Mouse (Mus musculus): ENCODE measurements around the gene Sept5.

Gene Sept5

DNA sequence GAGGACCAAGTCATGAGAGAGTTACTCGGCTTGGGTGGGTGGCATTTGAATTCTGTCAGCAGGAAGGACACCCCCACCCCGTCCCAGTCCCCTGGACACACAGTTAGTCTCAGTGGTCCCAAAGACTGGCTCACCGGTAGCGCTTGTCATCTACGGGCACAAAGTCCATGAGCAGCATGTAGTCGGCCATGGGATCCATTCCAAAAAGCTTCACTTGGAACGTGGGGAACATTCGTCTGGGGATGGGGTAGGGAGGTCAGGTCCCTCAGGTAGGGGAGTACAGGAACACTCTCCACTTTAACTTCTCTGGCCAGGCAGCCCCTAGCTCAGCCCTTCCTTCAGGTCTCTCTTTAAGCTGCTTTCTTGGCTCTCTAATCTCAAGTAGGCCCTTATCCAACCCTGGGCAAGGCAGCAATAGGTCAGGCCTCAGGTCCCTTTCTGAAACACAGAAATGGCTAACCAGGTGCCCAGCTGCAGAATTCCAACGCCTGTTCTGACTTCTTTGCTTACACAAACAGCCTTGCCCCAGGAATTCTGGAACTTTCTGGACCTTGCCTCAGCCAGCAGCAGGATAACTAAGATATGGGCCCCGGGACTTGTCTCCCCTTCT is 44.7 kb downstream of the Sept5 start:
- DNase-seq (ENCODE audit: low read depth, low spot score), result no peak

DNA sequence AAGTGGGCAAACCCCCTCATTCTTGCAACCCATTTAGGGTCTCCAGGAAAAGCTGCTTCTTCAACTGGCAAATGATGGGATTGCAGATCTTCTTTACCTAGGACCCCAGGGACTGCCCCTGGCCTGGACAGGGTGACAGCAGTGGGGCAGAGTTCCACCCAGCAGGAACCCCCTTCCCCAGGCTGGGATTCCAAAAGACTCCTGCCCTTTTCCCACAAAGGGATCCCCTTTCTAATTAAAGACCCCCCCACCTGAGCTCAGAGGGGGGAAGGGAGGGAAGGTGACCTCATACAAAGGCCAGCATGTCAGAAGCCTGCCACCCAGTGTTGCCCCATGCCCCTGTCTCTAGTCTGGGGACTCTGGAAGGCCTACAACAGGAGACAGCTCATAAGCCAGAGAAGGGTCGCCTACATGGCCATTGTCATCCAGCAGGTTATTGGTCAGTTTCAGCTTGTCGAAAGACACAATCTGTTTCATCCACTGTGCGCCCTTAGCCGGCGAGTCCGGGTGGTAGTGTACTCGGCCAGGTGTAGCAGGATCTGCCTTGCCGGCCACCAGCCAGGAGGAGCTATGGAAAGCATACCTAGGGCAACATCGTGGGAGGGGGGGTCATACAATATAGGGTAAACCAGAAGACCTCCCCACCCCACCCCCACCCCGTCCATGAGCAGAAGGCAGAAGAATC is 45.9 kb downstream of the Sept5 start:
- no peak for DNase-seq (ENCODE audit: low read depth, low spot score)

DNA sequence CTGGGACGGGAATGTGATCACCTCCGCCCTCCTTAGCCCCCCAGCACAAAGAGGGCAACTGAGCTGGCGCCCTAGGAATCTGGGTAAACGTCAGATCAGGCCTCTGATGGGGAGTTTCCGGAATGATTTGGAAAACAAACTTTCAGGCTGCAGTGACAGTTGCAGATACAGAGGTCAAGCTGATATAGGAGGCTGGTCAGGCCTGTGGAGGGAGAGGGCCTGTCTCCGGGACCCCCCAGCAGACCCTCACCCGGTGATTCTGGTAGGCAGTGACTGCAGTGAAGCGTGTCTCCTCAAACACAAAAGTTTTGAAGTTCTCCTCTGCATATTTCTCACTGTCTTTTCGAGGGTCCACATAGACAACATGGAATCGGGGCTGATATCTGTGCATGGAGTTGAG is 46.6 kb downstream of the Sept5 start:
- no peak for DNase-seq (ENCODE audit: low read depth, low spot score)

DNA sequence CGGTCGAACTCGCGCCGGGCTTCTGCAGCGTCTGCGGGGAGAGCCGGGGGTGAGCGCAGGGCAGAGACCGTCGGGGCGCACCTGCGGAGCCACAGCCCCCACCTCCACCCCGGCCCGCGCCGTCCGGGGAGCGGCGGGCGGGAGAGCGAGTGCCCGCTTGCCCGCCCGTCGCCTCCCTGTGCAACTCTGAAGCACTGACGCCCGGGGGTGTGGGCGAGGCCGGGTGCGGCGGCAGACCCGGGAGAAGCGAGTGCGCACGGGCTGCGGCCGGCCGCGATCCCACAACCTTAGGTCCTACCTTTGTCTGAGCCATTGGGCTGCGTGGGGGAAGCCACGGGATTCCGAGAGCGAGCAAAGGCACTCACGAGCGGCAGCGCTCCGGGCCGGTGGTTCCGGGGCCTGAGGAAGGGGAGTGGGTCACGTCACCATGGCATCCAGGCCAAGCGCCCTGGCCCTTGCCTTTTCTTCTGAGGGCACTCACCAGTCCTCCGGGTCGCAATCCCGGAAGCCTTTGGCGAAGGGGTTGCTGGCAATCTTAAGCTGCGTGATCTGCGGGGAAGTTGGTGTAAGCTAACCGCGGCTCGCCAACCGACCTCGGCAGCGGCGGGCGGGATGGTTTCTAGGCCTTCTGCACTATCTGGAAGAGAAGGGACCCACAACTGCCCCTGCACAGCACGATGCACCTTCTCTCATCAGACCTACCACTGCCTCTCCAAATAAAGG is 47.2 kb downstream of the Sept5 start:
- DNase-seq (ENCODE audit: low read depth, low spot score), result no peak

DNA sequence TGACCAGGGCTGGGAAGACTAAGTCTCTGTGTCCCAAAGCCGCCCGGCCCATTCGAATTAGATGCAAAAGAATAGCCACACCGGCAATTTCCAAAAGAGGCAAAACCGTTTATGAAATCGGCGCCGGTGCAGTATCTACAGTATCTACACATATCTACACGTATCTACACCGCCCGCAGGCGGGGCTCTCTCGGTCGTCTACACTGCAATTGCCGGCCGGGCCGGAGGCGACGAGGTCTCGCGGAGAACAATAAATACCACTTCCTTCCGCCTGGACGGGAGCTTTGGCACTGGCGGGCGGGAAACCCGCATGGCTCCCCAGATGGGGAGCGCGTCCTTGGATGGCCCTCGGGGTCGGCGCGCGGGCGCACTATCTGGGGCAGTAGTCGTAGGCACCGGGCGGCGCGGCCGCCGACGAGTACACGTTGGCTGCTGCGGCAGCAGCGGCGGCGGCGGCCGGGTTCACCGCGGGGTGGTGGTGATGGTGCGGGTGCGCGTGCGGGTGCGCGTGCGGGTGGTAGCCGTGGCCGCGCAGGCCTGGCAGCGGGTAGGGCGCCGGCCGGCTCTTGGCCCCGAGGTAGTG is 48.0 kb downstream of the Sept5 start:
- no peak for DNase-seq (ENCODE audit: low read depth, low spot score)

DNA sequence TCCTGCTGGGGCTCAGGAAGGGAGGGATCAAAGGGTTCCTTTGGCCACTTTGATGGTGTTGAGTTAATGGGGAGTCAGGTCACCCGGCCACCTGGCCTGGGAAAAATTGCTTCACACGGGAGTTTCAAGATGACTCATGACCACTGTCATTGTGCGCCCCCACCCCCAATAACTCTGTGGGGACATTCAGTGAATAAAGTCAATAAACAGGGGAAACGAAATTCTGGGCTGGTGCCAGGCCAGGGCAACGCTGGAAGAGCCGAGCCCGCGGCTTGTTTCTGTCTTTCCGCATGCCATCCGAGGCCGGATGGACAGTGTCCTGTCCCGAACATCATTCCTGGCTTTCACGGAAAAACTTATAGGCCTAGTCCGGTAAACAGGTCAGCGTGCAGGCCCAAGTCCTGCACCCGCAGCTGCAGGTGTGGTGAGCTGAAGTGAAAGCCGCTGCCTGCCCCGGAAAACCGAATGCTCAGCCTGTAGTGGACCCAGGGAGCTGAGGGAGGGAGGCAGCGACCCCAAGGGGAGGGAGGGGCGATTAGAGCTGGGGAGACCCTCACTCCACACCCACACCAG is 48.6 kb downstream of the Sept5 start:
- DNase-seq (ENCODE audit: low read depth, low spot score), result no peak

DNA sequence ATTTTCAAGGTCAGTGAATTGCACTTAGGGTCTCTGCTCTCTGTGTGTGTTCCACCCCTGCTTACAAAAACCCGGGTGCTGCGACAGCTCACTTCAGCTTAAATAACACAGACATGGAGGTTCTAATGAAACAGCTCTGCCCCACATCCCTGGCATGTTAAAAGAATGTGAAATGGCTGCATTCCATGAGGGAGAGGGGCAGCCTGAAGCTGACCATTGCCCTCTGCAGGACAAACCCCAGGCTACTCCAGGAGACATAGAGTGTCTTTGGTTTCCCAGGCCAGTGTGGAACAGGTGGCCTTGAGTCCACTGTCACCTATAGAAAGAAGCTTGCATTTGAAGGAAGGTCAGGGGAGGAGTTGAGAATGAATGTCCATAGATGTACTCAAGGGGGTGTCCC is 49.4 kb downstream of the Sept5 start:
- DNase-seq (ENCODE audit: low read depth, low spot score), result no peak

DNA sequence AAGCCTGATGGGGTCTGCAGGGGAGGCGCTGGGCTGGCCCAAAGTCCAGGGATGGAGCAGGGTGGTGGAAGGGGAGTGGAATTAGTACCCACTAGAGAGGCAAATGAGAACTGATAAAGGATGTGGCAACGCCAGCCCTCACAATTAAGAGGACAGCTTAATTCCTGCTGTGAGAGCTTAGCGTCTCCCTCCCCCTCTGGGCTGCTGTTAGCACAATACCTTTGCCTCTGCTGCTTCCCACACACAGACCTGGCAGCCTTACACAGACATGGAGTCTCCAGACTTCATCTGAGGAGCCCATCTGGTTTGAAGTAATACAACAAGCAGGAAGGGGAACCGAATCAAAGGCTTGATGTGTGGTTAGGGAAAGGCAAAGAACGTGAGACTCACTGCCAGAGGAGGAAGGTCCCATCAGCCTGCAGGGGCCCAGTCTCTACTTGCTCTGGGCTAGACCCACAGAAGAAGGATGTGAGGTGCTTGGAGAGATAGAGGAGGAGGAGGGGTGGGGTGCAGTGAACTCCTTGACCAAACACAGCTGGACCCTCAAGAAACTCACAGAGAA is 52.1 kb downstream of the Sept5 start:
- DNase-seq (ENCODE audit: low read depth, low spot score), result no peak

DNA sequence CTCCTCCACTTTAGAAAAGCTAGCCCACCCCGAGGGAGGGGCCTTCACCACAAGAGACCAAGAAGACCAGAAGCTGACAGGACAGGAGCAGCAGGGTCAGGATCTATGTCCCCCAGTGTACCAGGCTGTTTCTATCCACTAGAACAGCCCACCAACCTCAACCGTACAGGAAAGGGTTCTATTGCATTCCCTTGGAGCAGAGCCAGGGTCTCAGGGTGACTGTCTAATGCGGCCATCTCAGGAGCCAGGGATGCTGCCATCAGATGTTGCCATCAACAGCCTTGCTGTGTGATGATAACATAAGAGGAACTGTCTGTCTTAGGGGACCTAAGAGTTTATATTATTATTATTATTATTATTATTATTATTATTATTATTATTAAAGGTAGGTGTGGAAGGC is 52.7 kb downstream of the Sept5 start:
- DNase-seq (ENCODE audit: low read depth, low spot score), result no peak

DNA sequence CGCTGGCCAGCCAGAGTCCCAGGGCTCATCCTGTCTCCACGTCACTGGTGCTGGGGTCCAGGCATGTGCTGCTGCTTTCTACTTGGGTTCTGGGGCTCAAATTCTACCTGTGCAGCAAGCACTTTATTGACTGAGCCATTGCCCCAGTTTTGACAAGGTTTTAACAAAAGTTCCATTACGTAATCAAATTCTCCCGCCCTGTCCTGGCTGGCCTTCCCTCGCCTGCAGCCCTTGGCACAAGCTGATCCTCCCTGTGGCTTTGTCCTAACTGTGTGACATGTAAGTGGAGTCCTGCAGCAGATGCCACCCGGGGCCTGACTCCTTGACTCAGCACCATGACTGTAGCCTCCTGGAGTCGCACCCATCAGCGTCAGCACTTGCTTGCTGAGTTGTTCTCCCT is 55.6 kb downstream of the Sept5 start:
- DNase-seq (ENCODE audit: low read depth, low spot score), result no peak
